Mouse (Mus musculus) lung, postnatal 0 days (tissue): ENCODE results near the gene 1700125H20Rik.

ENCODE experiments used
- CTCF ChIP-seq: IDR thresholded peaks from 2 replicates; pipeline ENCODE4 v1.5.1; 2016; ENCODE audit warnings: antibody characterized with exemption, mild to moderate bottlenecking
- EP300 ChIP-seq: IDR thresholded peaks from 2 replicates; pipeline ENCODE4 v1.6.1; 2016; ENCODE audit warnings: antibody characterized with exemption, mild to moderate bottlenecking, control low read depth

DNA sequence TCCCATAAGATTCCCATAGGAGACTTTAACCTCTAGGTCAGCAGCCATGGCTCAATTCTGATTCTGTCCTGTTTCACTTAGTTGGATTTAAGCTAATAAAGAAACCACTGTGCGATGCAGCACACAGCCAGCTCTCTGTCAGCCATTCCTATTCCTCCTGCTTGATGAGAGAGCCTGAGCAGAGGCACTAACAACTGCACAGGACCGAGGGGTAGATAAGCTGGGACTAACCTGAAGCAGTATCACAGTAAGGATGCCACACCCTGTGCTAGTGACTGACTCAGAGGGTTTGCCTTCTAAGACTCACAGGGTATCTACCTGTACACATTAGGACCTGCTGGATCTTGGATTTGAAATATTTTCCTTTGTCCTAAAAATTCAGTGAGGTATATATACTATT is 43.0 kb downstream of the 1700125H20Rik start:
- TF ChIP-seq CTCF (no peak), EP300 (no peak)
